Mouse (Mus musculus): Measurements from ENCODE around the gene Ccndbp1.
A peak's percentile ranks its signal among the peaks of the same experiment; 100 is the strongest.
"Not testable (repeated sequence)": the region's sequence is repeated elsewhere in the genome, so short reads cannot be mapped to it uniquely, and the experiment has no call there.

Gene Ccndbp1

DNA sequence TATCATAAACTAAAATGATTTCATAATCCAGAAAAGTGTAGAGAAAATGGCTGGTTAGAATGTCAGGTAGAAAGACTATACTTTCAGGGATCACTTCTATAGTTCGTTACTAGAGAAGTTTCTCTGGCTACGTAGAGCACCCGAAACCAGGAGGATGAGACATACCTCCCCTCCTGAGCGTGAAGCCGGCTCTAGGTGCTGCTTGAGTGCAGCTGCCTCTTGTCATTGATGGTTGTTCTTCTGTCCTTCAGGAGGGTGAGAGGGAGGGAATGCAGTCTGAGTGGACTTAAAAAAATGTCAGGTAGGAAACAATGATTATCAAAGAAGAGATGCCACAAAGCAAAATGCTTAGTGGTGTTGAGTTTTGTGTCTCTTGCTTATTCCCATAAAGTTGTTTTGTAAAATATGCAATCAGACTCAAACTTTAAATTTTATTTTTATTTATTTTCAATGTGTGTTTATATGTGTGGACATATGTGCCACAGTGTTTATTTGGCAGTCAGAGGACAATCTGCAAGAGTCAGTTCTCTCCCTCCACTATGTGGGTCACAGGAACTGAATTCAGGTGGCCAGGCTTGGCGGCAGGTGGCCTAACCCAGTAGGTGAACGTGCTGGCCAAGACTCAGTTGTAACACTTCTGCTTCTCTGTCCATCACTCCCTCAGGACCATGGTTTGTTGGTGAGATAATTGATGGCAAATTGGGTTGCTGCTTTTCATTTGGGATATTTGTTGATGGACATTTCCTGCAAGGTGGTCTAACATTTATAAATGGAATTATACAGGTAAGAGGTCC, 4.0 kb upstream of the Ccndbp1 start:
- peak; percentile 83 to 91 for DNase-seq

DNA sequence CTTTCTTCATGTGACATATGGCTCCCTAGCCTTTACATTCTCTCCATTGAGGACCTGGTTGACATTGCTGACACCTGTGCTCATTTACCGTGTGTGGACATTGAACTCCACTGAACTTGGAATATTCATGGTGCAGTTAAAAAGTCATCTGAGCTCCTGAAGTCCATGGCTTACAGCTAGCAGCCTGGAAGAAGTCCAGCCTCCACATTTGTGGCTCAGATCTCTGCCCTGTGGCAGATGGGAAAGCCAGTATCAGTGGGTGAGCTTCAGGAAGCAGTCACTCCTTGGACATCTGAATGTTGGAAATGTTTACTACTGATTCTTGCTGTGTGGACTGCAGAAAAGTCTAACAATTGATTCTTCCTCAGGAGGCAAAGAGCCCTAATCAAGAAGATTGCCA, 1.2 kb upstream of the Ccndbp1 start:
- peak; percentile 88 to 93 for DNase-seq

GRCm38 (mm10) chr2:121008664-121009007, 433 bp downstream of the Ccndbp1 start:
- DNase-seq, result no peak

- DNase-seq, result no peak
Observed at GRCm38 (mm10) chr2:121009071-121009677, 971 bp downstream of the Ccndbp1 start.

GRCm38 (mm10) chr2:121012676-121013075, 4.5 kb downstream of the Ccndbp1 start:
- no peak for DNase-seq

DNA sequence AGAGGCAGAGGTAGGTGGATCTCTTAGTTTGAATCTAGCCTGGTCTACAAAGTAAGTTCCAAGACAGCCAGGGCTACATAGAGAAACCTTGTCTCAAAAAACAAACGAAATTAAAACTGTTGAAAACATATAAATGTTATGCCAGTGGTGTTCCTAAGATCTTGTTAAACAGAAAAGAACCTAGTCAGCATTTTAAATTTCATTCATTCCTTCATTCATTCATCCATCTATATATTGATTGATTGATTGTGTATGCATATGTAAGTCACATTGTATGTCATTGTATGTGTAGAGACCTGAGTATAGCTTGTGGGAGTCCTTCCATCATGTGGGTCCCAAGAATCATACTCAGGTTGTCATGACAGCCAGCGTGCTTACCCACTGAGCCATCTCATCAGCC, 7.3 kb downstream of the Ccndbp1 start:
- no peak for DNase-seq

DNA sequence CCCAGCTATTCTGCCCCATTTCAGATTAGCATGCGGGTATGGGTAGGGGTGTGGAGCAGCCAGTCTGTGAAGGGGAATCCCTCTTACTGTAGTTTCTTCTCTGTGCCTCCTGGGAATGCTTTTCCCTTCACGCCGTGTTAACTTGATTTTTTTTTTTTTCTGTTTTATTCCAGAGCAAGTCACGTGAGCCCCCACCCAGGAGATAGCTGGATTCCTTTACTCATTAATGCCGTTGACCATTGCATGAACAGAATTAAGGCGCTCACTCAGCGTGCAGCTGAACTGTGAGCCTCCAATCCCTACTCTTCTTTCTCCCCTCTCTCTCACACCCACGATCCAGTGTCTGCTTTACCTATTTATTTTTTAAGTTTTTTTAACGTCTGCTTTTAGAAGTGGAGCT, 8.0 kb downstream of the Ccndbp1 start:
- no peak for DNase-seq

- DNase-seq, result no peak
Observed at GRCm38 (mm10) chr2:121017151-121017550, 8.9 kb downstream of the Ccndbp1 start.

GRCm38 (mm10) chr2:121022918-121023317, 14.7 kb downstream of the Ccndbp1 start:
- DNase-seq, result no peak

DNA sequence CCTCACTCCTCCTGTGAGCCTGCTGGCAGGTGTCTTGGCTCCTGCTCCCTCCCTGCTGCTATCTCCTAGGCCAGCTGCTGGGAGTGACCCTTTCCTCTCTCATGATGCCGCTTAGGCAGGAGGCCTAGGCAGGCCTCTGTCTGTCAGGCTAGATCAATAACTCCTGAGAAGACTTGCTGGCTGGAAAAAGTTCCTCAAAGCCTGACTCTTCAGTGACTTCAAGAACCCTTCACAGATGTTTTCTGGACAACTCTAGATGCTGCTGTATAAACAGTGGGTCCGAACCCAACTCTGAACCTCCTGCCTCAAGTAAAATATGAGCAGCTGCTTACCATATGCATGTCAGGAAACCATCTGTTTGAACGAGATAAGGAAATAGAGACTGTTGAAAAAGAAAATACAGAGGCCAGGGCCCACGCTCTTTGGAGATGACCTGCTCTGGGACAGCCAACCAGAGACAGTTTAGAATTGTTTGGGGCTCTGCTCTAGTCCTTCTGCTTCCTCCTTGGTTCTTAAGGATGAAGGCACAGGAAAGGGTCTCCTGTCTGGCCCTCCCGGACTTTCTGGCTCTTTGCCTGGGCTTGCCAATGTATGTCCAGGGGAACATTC, 28.6 kb downstream of the Ccndbp1 start, which contains the start of gene Epb42:
Gene Epb42, minus strand, starts transcription at position 340 of the 609 bp plus-strand sequence.
- DNase-seq, result no peak

DNA sequence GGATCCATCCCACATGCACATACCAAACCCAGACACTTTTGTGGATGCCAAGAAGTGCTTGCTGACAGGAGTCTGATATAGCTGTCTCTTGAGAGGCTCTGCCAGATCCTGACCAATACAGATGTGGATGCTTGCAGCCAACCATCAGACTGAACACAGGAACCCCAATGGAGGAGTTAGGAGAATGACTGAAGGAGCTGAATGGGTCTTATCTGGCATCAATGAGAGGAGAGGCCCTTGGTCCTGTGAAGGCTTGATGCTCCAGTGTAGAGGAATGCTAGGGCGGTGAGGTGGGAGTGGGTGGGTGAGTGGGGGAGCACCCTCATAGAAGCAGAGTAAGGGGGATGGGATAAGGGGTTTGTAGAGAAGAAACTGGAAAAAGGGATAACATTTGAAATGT, 30.6 kb downstream of the Ccndbp1 start:
- not testable (repeated sequence) for DNase-seq

DNA sequence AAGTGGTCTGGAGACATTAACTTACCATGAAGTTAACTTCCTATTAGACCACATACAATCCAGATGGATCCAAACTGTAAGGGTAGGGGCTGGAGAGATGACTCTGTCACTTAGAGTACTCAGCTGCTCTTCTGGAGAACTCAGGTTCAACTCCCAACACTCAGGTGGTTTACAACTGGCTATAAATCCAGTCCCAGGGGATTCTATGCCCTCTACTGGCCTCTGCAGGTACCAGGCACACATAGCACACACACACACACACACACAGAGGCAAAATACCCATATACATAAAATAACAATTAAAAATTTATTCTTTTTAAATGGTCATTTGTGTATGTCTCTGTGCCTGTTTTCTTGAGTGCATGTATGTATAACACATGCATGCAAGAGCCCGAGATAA, 31.2 kb downstream of the Ccndbp1 start:
- no peak for DNase-seq

DNA sequence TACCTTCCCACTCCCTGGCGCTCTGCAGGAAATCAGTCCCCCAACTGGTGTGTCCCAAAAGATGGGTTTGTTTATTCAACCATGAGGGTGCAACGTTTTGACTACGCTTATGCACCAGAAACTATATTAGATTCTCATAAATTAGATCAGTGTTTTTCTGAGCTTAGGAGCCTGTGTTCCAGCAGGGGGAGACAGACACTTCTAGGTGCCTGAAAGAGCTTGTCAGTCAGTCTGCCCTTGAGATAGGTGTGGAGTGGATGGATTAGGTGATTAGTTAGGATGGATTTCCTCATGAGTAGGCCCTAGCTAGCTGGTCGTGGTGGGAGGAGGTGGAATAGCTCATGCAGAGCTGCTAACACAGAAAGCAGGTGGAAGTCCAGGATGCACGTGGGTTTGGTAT, 32.9 kb downstream of the Ccndbp1 start:
- DNase-seq, result peak; percentile 61 to 68

DNA sequence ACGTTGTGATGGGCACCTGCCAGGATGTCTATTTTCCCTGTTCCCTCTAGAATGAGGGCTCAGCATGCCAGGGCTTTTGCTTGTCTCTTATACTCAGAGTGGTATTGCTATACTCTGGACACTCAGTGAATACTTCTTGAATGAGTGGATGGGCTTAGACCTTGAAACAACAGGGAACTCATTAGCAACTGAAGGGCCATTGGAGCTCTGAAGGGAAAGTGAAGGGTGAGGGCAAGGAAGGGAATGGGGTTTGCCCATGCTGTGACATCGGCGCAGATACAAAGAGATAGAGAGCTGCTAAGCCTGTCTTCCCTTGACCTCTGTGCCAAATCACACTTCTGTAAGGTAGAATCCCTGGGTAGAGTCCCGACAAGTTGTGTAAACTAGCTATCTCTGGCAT, 37.5 kb downstream of the Ccndbp1 start:
- no peak for DNase-seq

DNA sequence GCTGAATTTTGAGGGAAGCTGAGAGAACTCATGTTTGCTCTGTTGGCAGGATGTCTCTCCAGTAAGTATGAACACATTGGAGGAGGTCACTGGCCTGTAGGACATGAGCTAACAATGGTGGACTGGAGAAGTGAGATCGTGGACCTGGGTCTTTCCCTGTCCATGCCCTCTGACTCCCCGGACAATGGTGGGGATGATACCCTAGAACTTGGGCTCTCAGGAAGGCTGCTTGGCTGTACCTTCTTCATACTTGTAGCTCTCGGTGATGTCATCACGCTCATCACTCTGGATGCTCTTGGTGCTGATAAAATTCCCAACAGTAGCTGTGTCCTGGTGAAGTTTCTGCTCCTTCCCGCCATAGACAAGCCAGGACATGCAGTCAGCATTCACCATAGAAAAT, 44.0 kb downstream of the Ccndbp1 start:
- DNase-seq, result no peak

GRCm38 (mm10) chr2:121054060-121054459, 45.9 kb downstream of the Ccndbp1 start:
- peak; percentile 25 to 44 for DNase-seq

- no peak for DNase-seq
Observed at GRCm38 (mm10) chr2:121055915-121056314, 47.7 kb downstream of the Ccndbp1 start.

- no peak for DNase-seq
Observed at GRCm38 (mm10) chr2:121057997-121058396, 49.8 kb downstream of the Ccndbp1 start.

DNA sequence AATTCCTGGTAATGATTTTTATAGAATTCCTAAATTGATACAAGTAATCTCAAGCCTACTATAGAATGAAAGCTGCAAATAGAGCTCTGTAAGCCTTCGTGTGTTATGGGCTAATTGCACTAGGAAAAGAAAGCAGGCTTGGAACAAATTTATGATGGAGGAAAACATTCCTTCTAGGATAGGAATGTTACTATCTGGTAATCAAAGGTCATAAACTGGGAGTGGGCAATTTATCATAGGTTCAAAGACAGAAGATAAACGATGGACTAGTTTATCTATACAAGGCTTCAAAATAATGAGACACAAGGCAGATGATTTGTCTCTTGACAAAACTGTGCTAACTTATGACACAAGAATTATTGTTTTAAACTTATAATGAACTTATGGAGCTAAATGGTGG, 53.1 kb downstream of the Ccndbp1 start:
- DNase-seq, result no peak
